Mouse (Mus musculus) stomach, postnatal 0 days (tissue): ENCODE data around the gene Zhx3. TPM values are rescaled to one million over a fixed set of nuclear protein-coding genes. Genes with fewer than 3 reads are reported as not detected.
A peak's percentile ranks its signal among the peaks of the same experiment; 100 is the strongest.

Source experiments
- ATAC-seq: fragments of 200-750 bp; cut with Nextera tagmentation; 2 replicates; pipeline ENCODE4 v1.8.0; 2017; ENCODE audit not compliant: low FRiP score, low TSS enrichment
- DNase-seq: peaks from one replicate; pipeline ENCODE4 v3.0.0-alpha.2; 2016; ENCODE audit warnings: low spot score
- H3K27ac ChIP-seq: fragments of 300-500 bp; sonication (generic); replicated peaks from 2 replicates; pipeline ENCODE4 v1.5.1; 2014; ENCODE audit warnings: mild to moderate bottlenecking, control low read depth
- H3K27me3 ChIP-seq: fragments of 300-500 bp; sonication (generic); 2 replicates; pipeline ENCODE4 v1.6.1; 2014; ENCODE audit warnings: low read length; ENCODE audit not compliant: control insufficient read depth, insufficient read depth
- H3K36me3 ChIP-seq: fragments of 300-500 bp; sonication (generic); 2 replicates; pipeline ENCODE4 v1.6.1; 2014; ENCODE audit warnings: low read length, mixed read lengths; ENCODE audit not compliant: control insufficient read depth, insufficient read depth
- H3K4me1 ChIP-seq: fragments of 300-500 bp; sonication (generic); replicated peaks from 2 replicates; pipeline ENCODE4 v1.6.1; 2014; ENCODE audit warnings: antibody characterized with exemption; ENCODE audit not compliant: control insufficient read depth, insufficient read depth
- H3K4me2 ChIP-seq: fragments of 300-500 bp; sonication (generic); replicated peaks from 2 replicates; pipeline ENCODE4 v1.6.1; 2014; ENCODE audit warnings: low read depth, mild to moderate bottlenecking, control low read depth, moderate library complexity
- H3K4me3 ChIP-seq: fragments of 300-500 bp; sonication (generic); 2 replicates; pipeline ENCODE4 v1.5.1; 2014; ENCODE audit warnings: low read depth, low read length, control low read depth
- H3K9ac ChIP-seq: fragments of 300-500 bp; sonication (generic); 2 replicates; pipeline ENCODE4 v1.6.1; 2014; ENCODE audit warnings: mild to moderate bottlenecking, low read length, control low read depth, mixed read lengths
- H3K9me3 ChIP-seq: fragments of 300-500 bp; sonication (generic); 2 replicates; pipeline ENCODE4 v1.6.1; 2016; ENCODE audit warnings: low read length; ENCODE audit not compliant: control insufficient read depth
- CTCF ChIP-seq: IDR thresholded peaks from 2 replicates; pipeline ENCODE4 v1.5.1; 2016; ENCODE audit warnings: antibody characterized with exemption, low read depth, mild to moderate bottlenecking, moderate library complexity
- EP300 ChIP-seq: optimal IDR thresholded peaks from 2 replicates; pipeline ENCODE3; 2016; ENCODE audit warnings: antibody characterized with exemption
- WGBS: fragments of 180-500 bp; shearing (Covaris S2); extraction: QIAGEN DNeasy Blood & Tissue Kit; methylation state at CpG from one replicate; pipeline ENCODE4 v1.1.7; 2014; 5-methylcytosine and 5-hydroxymethylcytosine counted together
- polyA plus RNA-seq: library from polyadenylated mRNA; unstranded; fragments of >200 nt; fragmentation: Nextera tagmentation; extraction: Ambion mirVana; gene quantifications from 2 replicates; pipeline ENCODE4 v1.2.1, GENCODE M21; 2015

Gene Zhx3
- polyA plus RNA-seq, 1 experiment from 2014 or later = 4.5 TPM

DNA sequence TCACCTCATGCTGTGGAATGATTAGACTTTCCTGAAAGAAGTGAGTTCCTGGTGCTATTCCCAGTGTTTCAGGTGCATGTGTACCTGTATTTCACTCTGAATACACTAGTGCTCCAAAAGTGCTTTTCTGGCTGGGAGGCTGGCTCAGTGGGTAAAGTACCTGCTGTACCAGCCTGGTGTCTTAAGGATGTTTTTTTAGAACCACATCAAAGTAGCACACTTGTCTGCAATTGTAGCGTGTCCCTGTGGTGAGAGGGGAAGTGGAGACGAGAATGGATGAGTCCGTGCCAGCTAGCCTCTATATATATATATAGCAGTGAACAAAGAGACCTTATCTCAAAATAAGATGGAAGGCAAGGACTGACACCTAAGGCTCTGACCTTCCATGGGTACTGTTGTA lies 171.2 kb downstream of the Zhx3 start:
- no peak overlapping the region for H3K4me2 ChIP-seq

DNA sequence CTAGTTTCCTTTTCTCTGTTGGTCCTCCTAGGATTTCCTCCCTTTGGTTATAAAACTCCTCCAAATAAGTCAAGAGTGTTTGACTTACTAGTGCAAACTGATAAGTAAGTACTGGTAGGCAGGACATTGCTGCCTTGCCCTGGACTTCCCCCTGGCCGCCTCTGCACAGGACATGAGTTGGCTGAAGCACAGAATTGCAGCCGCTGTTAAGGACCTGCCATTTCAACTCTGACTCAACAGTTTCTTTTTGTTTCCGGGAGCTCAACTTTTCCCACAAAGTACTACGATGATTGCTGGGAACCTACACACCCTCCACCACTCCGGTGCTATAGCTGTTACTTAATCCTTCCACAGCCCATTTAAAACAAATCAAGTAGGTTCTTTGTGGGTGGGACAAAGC lies 172.5 kb downstream of the Zhx3 start:
- peak; percentile 98 for ATAC-seq
- peak overlapping the region; percentile 70 for H3K27ac ChIP-seq
- no peaks in the 10 kb centered on the region for H3K4me1 ChIP-seq
- H3K27me3 ChIP-seq = no peaks in the 10 kb centered on the region
- H3K4me2 ChIP-seq = no peak overlapping the region
- H3K4me3 ChIP-seq = no peak overlapping the region
- peak; percentile 76 for DNase-seq
- H3K9me3 ChIP-seq = no peaks in the 10 kb centered on the region
- 30% methylated on average over 5 of the region's 5 CpGs for WGBS
- TF ChIP-seq EP300 (no peak), CTCF (no peak)
- no peak overlapping the region for H3K9ac ChIP-seq
- peaks cover 11% of the 10 kb centered on the region for H3K36me3 ChIP-seq

More for the DNA sequence above, 171.2 kb downstream of the Zhx3 start:
- H3K9ac ChIP-seq = no peak overlapping the region
- no peak overlapping the region for H3K4me3 ChIP-seq
- TF ChIP-seq CTCF (no peak), EP300 (no peak)
- no peaks in the 10 kb centered on the region for H3K4me1 ChIP-seq
- 73% methylated on average over 3 of the region's 3 CpGs for WGBS
- no peaks in the 10 kb centered on the region for H3K27me3 ChIP-seq
- H3K9me3 ChIP-seq = no peaks in the 10 kb centered on the region
- no peak overlapping the region for H3K27ac ChIP-seq
- no peak for ATAC-seq
- DNase-seq = no peak
- H3K36me3 ChIP-seq = peaks cover 14% of the 10 kb centered on the region

Other genes starting within 250 kb of the Zhx3 start
- 29.7 and 30.6 TPM in 2 replicates for gene Top1, start 227.1 kb downstream of the Zhx3 start, polyA plus RNA-seq
- 11.4 and 11.5 TPM in 2 replicates for gene Plcg1, start 141.7 kb downstream of the Zhx3 start, polyA plus RNA-seq
- 19.4 and 22.0 TPM in 2 replicates for gene Lpin3, start 7.7 kb upstream of the Zhx3 start, polyA plus RNA-seq
- 7.2 and 8.5 TPM in 2 replicates for gene Emilin3, start 39.3 kb upstream of the Zhx3 start, polyA plus RNA-seq
- gene Chd6, start 236.1 kb upstream of the Zhx3 start, polyA plus RNA-seq = 11.9 and 13.2 TPM in 2 replicates